Mouse (Mus musculus): ENCODE measurements around the gene Numa1.

GRCm38 (mm10) chr7:101937569-101937968 lies 3.7 kb downstream of the Numa1 start:
- TF ChIP-seq EP300 (IDR thresholded peaks at IDR 0.05; ENCODE audit: low read depth) (no peak), CTCF (IDR thresholded peaks at IDR 0.05; ENCODE audit: low read depth) (no peak)

Measured in liver, postnatal 0 days (tissue).